Mouse (Mus musculus): ENCODE results near the gene Nkx2-4. TPM values are rescaled to one million over a fixed set of nuclear protein-coding genes. Genes with fewer than 3 reads are reported as not detected.

Gene Nkx2-4
- polyA plus RNA-seq, 1 experiment from 2014 or later, result not detected

Other genes with a start within 250 kb of the Nkx2-4 start
- 27.2 and 27.4 TPM in 2 replicates for gene Kiz, start 229.6 kb downstream of the Nkx2-4 start, polyA plus RNA-seq (2014; fragmentation: Nextera tagmentation; extraction: Ambion mirVana)
- gene Xrn2, start 72.4 kb downstream of the Nkx2-4 start, polyA plus RNA-seq (2014; fragmentation: Nextera tagmentation; extraction: Ambion mirVana), result 80.9 and 83.2 TPM in 2 replicates
- 5.0 and 5.1 TPM in 2 replicates for gene Nkx2-2, start 108.8 kb upstream of the Nkx2-4 start, polyA plus RNA-seq (2014; fragmentation: Nextera tagmentation; extraction: Ambion mirVana)